Mouse (Mus musculus): ENCODE measurements around the gene 2410131K14Rik.

- TF ChIP-seq SIN3A (IDR thresholded peaks at IDR 0.05; ENCODE audit: low read length) (no peak), ZKSCAN1 (IDR thresholded peaks at IDR 0.05; ENCODE audit: low read depth, low read length) (no peak), E2F4 (IDR thresholded peaks at IDR 0.05; ENCODE audit: borderline replicate concordance, low read depth, low read length) (no peak), EP300 (IDR thresholded peaks at IDR 0.05; ENCODE audit: low read depth in 1 of 2, low read length in 2 of 2) (no peak), UBTF (IDR thresholded peaks at IDR 0.05; ENCODE audit: borderline replicate concordance, insufficient read depth, low read depth, low read length) (no peak), MYC (IDR thresholded peaks at IDR 0.05; ENCODE audit: low read depth, low read length) (no peak)
Measured at GRCm38 (mm10) chr5:118276281-118276680, 31.3 kb downstream of the 2410131K14Rik start.
